Mouse (Mus musculus): ENCODE data around the gene Clptm1. TPM values are rescaled to one million over a fixed set of nuclear protein-coding genes. Genes with fewer than 3 reads are reported as not detected.
A peak's percentile ranks its signal among the peaks of the same experiment; 100 is the strongest.
"Not testable (repeated sequence)": the region's sequence is repeated elsewhere in the genome, so short reads cannot be mapped to it uniquely, and the experiment has no call there.

Clptm1 gene
- total RNA-seq, 2 experiments from 2014 or later: 77.3 to 85.5 TPM

DNA sequence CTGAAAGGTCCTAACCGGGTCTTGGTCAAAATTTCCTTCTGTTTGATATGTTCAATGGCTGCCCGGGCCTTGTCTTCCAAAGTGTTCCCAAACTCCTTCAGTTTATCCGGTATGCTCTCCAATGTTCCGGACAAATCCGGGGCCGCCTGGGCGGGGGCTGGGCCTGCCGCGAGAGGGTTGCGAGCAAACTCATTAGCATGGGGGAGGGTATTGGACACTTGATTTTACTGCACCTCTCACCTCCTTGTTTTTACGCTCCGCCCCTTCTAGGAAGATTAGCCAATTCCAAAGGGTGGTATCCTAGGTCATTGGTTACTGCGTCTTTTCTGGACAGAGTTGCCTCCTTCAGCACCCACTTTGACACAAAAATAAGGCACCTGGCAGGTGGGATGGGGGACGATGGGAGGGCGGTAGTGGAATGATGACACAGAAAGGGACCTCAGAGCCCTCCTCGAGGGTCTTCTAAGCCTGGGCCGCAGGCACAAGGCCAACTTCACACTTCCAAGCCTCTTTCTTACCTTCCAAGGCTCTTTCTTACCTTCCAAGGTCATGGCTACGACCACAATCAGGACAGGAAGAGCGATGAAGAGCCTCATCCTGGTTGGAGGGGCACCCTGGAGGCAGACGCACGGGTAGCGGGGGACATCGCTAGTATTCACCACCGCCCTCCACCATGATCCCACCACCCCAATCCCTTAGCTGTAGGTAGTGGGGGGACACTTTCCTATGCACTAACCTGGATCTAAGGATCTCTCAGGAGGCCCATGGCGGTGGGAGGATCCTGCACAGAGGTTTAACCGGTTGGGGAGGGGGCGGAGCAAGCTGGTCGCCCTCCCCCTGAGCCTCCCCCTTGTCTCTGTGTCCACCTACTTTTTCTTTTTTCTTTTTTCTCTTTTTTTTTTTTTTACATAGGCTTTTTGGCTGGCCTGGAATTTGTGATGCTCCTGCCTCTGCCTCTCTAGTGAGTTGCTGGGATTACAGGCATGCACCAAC, 27.3 kb upstream of the Clptm1 start, which contains the start of gene Apoc1:
Gene Apoc1, minus strand, starts transcription at position 788 of the 993 bp plus-strand sequence.
- DNase-seq: no peak

GRCm38 (mm10) chr7:19691434-19691833, 26.6 kb upstream of the Clptm1 start:
- no peak for DNase-seq

DNA sequence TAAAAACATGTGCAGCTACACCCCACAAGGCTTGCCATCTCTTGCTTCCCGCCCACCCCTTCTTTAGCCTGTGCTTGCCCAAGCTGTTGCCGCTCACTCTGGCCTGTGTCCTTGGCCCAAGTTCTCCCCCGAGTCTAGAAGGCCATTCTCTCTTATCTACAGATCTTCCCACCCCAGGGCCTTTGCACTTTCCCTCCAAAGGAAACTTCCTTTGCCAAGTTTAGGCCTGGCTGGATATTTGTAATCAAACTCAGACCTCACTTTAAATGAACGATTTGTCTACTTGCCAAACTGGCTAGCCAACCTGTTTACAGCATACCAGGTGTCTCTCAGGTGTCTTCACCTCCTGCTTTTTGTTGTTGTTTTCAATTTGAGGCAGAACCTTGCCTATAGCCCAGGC, 26.0 kb upstream of the Clptm1 start:
- DNase-seq: no peak

DNA sequence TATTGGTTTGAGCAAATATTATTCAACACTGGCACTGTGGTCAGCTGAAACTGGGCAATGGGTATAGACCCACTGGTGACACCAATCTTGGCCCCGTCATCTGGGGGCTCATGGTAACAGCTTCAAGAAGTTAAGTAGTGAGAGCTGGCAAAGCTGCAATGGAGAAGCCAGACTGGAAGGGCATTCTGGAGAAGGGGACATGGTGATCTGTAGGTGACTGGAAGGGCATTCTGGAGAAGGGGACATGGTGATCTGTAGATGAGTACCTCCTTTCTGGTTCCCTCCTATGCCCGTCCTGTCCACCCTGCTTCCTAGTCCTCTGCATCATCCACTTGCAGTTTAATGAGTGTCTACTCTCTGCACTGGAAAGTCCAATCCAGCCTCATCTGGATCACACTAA, 23.8 kb upstream of the Clptm1 start:
- DNase-seq: no peak

DNA sequence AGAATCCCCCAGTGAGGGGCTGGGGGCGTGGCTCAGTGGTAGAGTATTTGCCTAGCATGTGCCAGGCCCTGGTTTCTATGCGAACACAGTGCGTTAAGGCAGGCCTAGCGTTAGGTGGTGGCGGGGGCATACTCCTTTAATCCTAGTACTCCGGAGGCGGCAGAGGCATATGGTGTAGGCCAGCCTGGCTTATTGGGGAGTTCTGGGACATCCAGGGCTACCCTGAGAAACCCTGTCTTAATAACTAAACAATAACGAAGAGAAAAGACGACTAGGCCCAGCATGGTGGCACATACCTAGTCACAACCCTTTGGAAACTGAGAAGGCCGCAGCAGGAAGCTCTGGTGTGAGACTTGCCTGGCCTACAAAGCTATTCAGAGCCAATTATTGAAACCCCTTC, 23.3 kb upstream of the Clptm1 start:
- no peak for DNase-seq

- DNase-seq: not testable (repeated sequence)
These were observed 22.2 kb upstream of the Clptm1 start for GRCm38 (mm10) chr7:19686927-19687583.

DNA sequence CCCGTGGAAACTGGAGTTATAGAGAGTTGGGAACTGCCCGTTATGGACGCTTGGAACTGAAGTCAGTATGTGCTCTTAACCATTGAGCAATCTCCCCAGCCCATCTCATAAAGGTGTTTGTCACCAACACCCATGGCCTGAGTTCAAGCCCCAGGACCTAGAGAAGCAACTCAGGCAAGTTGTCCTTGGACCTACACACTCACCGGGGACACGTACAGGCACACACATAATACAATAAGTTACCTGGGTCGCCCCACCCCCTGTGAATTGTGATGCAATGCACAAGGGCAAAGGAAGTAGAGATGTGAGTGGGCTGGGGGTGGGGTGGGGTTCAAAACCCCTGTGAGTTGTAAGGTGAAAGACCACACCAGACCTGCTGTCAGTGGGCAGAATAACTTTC, 21.7 kb upstream of the Clptm1 start:
- DNase-seq: no peak

- no peak for DNase-seq
These were observed 20.5 kb upstream of the Clptm1 start for GRCm38 (mm10) chr7:19685374-19685773.

DNA sequence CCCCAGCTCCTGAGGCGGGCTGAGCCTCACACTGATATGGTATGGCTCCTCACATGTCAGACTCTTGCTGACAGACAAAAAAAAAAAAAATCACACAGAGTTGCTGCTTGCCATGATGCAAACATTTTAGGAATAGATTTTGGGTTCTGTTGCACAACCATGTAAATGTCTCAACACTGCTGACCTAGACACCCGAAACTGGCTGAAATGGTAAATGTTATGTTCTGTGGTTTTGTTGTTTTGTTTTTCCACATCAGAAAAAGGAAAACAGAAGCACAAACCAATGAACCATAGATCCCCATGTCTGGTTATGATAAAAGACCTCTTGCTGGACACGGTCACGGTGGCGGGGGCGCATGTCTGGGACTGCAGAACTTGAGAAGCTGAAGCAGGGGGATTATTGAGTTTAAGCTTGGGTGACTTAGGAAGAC, 19.0 kb upstream of the Clptm1 start:
- no peak for DNase-seq

DNA sequence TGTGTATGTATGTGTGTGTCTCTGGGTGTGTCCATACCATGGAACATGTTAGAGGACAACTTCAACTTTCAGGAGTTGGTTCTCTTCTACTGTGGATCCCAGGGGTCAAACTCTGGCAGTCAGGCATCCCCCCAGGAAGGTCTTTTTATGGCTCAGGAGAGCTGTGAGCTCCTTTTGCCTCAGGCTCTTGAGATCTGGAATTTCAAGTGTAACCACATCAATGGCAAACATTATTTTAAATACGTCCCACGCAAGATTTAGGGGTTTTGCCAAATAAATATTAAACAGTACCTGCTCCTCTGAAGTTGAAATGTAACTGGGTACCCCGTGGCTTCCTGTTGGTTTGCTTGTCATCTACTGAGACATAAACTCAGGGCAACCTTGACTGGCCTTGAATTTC, 18.1 kb upstream of the Clptm1 start:
- no peak for DNase-seq

DNA sequence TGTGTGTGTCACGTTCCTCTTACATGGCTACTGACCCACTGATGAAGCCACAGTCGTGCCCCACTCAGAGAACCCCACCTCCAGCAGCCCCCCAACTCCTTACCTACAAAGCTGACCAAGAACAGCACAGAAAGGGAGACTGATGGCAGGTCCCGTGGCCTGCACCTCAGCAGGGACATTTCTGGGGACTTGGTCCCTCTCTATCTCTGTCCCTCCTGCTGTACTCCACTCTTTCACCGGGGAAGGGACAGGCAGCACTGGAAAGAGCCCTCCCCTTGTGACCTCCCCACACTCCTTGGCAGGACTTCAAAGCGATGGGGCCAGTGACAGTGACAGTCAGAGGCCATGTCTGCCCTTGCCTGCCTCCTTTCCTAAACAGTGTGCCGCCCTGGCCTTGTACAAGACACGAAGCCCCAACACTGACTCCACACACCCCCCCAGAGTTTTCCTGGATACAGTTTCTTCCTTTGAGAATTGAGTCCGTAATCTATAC, 16.4 kb upstream of the Clptm1 start, which contains the start of the genes Gm44805 and Apoc4:
Gene Gm44805, minus strand, starts transcription at position 222 of the 493 bp plus-strand sequence.
Gene Apoc4, minus strand, starts transcription at position 278 of the 493 bp plus-strand sequence.
- DNase-seq: no peak

DNA sequence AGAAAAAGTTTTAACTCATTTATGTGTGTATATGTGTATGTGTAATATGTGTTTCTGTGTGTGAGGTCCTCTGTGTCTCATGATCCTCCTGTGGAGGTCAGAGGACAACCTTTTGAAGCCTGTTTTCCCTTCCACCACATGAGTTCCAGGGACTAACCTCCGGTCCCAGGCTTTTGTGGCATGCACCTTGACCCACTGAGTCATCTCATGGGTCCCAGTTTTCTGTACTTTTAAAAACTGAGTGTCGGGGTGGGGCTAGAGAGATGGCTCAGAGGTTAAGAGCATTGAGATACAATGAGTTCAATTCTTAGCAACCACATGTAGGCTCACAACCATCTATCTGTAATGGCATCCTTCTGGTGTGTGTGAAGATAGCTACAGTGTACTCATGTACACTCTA, 15.9 kb upstream of the Clptm1 start:
- no peak for DNase-seq

GRCm38 (mm10) chr7:19678901-19679300, 14.1 kb upstream of the Clptm1 start:
- no peak for DNase-seq

- no peak for DNase-seq
These were observed 13.0 kb upstream of the Clptm1 start, which contains the start of gene Apoc2 for GRCm38 (mm10) chr7:19677872-19678271. Apoc2 (minus strand) TSS chr7:19677941.

- DNase-seq: no peak
These were observed 11.8 kb upstream of the Clptm1 start for GRCm38 (mm10) chr7:19676662-19677061.

DNA sequence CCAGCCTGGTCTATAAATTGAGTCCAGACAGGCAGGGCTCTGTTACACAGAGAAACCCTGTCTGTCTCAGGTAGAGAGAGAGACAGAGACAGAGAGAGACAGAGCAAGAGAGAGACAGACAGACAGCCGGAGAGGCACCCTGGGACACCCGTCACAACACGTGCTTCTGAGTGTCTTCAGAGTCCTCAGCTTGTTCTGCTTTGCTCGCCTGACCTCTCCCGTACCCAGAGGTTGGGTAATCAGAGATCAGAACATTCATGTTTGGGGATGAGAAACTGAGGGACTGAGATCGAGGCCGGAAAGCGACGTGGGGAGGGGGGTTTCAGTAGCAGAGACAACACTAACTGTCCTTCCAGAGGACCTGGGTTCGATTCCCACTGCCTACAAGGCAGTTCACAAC, 11.0 kb upstream of the Clptm1 start:
- DNase-seq: no peak

- DNase-seq: no peak
These were observed 8.4 kb upstream of the Clptm1 start for GRCm38 (mm10) chr7:19673083-19673699.

GRCm38 (mm10) chr7:19671511-19671910, 6.7 kb upstream of the Clptm1 start:
- no peak for DNase-seq

DNA sequence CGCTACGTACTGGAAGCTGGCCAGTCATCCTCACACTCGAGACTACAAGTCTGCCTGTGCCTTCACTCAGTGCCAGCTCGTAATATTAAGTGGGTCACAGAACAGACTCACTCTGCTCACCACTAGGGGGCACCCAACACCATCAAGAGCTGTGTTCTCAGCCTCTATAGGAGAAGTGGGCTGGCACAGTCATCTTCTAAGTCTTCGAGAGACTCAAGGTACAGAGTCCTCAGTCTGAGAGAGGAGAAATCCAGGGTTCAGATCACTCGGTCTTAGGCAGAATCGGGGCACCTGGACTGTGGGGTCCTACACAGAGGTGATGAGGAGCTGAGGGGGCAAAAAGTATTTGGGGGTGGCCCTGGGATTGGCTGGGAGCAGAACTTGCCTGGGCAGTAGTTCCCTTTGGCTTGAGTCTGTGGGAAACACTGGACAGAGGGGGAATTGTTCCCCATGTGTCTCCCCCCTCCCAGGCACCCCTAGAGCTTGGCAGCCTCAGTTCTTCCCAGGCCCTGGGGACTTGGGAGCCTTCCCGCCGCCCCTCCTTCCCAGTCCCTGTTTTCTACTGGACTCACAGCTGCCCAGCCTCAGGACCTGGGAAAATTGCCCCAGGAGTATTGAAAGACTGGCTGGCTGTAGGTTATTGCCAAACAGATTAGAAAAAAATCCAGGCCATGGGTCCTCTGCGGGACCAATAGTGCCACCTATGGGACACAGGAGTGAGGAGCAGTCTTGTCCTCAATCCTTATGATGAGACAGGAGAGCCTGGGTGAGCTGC, 4.3 kb upstream of the Clptm1 start:
- DNase-seq: peak; percentile 95

GRCm38 (mm10) chr7:19667434-19667833, 2.6 kb upstream of the Clptm1 start:
- no peak for DNase-seq

- no peak for DNase-seq
These were observed 1.9 kb upstream of the Clptm1 start for GRCm38 (mm10) chr7:19666750-19667149.
